Mouse (Mus musculus) cerebellum, postnatal 4 days (tissue): ENCODE measurements at regions not wholly inside any gene's neighbourhood (a gene's known extent, or its start where the extent isn't known, plus 50 kb on each side); places are given as distances from the start of the nearest gene placed in this dataset.
"Not testable (repeated sequence)": the region's sequence is repeated elsewhere in the genome, so short reads cannot be mapped to it uniquely, and the experiment has no call there.

Experiments used
- DNase-seq, 2 experiments: peaks; one replicate each; pipeline ENCODE4 v3.0.0; 2022; ENCODE audit warnings: low spot score in 2 of 2, mixed read lengths in 1 of 2

DNA sequence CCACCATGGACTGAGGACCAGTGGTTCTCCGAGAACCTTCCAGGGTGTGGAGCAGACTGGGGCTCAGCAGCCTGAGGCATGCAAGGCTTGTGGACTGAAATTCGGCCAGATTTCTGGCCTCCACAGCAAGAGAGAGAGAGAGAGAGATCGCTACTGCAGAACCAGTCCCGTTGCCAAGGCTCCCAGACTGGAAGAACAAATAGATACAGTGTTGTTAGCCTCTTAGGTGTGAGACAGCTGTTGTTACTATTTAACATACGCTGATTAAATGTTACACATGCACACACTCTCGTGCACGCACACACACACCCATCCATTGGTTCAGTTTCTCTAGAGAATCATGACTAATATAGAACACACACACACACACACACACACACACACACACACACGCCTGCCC, 133.4 kb upstream of the Ajap1 start:
- DNase-seq: no peak

DNA sequence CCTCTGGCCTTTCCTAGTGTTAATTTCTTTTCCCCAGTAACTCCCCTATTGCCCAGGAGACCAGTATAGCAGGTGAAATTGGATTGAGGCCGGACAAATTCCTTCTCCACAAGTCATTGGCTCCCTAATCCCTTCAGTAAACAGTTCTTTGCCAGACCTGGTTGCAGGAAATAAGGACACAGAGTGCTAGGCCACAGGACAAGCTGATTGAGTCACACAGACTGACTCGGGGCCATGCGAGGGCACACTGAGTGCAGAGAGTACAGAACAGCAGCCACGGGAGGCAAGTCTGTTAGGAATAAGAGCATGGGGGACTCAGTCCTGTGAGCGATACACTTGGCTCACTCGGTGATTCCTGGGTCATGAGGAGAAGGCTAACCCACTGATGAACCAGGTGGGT, 134.3 kb upstream of the Ajap1 start:
- DNase-seq: no peak

DNA sequence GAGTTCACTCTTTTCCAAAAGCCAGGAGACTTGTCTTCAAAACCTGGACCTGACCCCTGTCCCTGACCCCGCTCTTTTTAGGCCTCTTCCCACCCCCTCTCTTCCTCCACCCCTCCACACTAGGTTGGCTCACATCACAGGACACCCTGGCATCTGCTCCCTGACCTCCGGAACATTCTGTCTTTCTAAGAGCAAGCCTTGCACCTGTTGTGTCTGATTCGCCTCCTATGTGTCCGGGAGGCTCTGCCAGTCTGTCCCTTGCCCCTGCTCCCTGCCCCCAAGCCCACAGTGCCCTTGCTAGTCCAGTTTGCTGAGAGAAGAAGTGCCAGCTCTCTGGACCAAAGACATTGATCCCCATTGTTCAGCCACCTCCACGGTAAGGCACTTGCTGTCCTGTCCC, 138.3 kb upstream of the Ajap1 start:
- no peak for DNase-seq

DNA sequence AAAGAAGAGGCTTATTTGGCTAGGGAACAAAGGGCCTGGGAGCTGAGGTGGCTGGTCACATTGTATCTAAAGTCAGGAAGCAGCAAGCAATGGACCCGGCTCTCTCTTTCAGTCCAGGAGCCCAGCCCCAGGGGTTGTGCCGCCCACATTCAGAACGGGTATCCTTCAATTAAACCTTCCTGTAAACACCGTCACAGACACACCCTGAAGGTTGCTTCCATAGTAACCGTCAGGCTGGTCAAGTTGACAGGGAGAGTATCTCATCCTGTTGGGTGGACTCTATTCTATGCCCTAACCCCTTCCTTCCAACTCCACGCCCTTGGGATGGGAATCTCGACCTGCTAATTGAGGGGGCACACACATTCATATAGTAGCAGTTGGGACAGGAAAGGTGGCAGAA, 148.6 kb upstream of the Ajap1 start:
- no peak for DNase-seq

DNA sequence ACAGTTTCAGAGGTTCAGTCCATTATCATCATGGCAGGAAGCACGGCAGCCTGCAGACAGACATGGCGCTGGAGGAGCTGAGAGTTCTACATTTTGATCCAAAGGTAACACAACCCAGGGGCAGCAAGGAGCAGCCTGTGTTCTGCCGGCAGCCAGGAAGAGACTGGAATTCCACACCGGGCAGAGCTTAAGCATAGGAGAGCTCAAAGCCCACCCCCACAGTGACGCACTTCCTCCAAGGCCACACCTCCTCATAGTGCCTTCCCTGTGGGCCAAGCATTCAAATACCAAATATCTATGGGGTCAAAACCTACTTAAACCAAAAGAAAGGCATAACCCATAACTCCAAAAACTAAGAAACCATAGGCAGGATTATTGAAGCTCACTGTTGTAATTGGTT, 149.4 kb upstream of the Ajap1 start:
- no peak for DNase-seq

DNA sequence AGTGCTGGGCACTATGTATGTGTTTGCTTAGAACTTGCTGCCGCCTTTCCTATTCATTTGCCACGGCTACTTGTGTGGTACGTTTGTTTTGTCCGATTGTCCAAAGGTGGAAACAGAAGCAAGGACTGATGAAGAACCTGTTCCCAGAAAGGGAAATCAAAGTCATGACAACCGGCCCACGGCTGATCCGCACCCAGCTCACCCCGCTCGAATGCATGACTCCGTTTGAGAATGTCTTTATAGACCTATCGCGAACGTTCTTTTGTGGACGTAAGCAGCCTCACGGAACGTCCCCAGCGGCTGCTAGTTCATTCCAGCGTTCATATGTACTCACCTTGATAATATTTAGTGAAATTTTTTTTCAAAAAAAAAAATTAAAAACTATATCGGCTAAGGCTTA, 149.9 kb upstream of the Ajap1 start:
- DNase-seq: no peak

DNA sequence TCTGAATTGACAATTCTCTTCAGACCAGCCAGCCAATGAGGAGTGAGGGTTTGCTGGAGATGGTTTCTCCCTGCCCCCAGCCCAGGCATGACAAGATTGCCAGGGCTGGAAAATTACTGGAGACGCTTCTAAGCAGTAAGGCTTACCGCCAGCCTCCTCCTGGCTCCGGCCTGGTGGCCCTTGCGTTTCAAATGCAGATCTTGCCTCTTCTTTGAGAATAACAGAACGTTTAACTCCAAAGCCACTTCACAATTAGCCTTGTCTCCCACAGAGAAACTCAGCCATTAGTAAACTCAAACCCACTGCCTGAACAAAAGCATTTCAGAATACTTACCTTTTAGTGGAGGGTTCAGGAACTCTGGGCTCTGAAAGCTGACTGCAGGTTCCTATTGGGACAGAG, 150.6 kb upstream of the Ajap1 start:
- no peak for DNase-seq

DNA sequence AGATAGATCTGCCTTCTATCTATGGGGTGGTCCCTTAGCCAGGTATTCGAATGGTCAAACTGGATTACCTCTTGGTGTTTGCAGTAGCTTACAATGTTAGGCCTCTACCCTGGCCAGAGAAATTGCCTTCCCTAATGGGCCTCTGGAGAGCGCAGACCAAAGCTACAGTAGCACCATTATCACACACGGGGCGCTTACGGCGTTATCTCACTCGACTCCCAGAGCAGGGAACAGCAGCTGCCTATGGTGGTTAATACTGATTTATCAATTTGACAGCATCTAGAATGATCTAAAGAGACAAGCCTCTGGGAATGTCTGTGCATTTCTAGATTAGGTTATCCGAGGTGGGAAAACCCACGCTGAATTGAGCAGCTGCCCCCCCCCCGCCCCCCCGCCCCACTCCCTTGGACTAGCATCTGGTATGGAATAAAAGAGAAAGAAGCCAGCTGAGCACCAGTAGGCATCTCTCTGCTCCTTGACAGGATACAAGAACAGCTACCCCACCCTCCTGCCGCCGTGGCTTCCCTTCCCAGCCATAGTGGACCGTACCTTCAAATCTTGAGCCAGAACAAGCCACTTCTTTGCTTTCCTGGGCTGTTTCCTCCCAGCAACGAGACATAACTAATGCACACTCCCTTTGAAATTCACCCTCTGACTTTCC, 151.7 kb upstream of the Ajap1 start:
- no peak for DNase-seq

DNA sequence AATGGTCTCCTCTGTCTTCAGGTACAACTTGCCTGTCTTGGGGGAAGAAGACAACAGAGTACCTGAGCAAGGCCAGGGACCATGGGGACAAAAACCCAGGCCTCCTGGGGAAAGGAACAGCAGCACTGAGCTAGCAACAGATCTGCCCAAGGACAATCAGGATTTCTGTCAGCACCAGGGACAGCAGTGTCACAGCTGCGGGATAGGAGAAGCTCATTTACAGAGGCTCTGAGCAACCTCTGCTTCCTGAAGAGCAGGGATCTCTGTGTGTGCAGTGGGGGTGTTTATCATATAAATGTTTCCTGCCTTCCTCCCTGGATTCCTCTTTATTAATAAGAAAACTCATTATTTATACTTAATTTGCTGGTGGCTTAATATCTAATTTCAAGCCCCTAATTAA, 155.4 kb upstream of the Ajap1 start:
- no peak for DNase-seq

DNA sequence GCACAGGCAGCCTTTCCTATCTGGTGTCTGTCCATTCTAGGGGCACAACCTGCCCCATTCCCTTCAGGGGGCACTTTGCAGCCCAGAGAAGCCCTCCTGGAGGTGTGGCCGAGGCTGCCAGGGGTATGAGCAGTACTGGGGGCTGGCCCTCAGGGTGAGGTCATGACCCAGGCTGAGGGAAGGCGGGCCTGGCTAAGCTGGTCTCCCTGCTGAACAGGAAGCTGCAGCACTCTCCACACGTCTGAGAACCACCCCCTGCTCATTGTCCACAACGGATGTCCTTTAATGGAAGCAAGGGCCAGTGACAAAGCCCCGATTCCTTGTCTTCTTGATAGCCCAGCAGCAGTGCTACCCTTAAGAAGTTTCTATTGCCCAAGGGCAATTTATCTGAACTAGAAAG, 169.2 kb upstream of the Ajap1 start:
- no peak for DNase-seq

DNA sequence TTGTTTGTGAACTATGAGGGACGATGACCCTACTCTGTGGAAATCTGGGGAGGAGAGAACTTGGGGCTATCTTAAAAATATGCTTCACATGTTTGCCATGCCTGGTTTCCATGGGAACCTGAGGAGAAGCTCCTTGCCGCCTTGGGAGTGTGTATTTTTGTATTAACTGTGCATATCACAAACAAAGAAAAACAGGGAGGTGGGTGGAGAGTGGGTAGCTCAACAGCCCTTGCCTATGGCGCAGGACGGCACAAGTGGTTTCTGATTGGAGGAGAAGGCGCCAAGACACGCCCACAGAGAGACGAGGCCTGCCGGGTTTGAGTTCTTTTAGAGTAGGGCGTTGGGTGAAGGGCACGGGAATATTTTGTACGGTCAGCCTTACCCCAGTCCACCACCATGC, 170.2 kb upstream of the Ajap1 start:
- DNase-seq: no peak

DNA sequence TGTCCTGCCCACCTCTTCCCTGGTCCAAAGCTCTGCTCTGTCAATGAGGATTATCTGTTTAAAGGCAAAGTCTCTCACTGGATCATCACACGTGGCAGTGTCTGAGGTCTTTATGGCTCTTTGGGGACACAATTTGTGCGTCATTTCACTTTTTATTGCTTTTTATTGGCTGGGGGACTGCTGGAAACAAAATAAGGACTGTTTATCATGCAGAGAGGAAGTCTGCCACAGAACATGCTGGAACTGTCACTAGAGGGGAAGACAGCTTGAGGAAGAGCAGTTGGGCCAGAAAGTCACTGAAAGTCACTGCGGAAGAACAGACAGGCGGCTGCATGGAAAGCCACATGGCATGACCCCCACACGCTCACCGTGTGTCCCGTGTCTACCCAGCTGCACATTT, 180.1 kb upstream of the Ajap1 start:
- no peak for DNase-seq

DNA sequence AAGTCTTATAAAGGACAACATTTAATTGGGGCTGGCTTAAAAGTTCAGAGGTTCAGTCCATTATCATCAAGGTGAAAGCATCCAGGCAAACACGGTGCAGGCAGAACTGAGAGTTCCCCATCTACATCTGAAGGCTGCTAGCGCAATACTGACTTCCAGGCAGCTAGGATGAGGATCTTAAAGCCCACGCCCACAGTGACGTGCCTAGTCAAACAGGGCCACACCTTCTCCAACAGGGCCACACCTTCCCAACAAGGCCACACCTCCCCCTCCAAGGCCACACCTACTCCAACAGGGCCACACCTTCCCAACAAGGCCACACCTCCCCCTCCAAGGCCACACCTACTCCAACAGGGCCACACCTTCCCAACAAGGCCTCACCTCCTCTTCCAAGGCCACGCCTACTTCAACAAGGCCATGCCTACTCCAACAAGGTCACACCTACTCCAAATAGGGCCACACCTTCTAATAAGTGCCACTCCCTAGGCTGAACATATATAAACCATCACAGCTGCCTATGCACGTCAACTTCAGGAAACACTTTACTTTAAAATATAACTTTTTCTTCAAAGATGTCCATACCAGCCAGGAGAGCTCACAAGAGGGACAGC, 184.1 kb upstream of the Ajap1 start:
- not testable (repeated sequence) for DNase-seq

DNA sequence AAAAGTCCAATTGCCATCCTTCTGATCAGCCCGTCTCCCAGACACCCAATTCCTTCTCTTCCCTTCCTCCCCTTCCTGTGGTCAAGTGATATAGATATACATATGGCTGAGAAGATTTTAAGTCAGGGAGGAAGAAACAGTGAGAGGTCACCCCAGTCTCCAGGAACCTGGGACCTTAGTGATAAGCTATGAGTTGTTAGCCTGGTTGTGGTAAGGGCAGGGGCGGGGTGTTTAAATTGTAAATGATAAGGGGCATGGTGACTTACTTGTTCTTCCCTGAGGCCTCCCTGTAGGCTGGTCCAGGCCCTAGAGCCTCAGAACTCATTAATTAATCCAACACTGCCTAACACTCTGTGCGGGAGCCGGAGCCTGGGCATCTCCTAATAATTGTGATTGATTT, 186.5 kb upstream of the Ajap1 start:
- no peak for DNase-seq

DNA sequence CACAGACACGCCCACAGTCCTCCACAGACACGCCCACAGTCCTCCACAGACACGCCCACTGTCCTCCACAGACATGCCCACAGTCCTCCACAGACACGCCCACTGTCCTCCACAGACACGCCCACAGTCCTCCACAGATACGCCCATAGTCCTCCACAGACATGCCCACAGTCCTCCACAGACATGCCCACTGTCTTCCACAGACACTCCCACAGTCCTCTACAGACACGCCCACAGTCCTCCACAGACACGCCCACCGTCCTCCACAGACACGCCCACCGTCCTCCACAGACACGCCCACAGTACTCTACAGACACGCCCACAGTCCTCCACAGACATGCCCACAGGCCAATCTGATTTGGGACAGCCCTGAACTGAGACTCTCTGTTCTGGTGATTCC, 187.6 kb upstream of the Ajap1 start:
- DNase-seq: no peak

DNA sequence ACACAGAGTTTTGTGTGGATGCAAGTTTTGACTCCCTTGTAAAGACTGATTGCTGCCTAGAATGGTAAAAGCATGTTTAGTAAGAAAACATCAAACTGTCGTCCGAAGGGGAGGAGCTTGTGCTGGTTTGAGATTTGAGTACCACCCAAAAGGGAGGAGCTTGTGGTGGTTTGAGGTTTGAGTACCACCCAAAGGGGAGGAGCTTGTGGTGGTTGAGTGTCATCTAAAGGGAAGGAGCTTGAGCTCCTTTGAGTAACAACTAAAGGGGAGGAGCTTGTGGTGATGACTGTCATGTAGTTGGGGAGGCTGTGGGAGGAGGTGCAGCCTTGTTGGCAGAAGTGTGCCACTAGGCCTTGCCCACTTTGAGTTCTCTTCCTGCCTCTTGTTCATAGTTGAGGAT, 192.8 kb upstream of the Ajap1 start:
- DNase-seq: no peak

DNA sequence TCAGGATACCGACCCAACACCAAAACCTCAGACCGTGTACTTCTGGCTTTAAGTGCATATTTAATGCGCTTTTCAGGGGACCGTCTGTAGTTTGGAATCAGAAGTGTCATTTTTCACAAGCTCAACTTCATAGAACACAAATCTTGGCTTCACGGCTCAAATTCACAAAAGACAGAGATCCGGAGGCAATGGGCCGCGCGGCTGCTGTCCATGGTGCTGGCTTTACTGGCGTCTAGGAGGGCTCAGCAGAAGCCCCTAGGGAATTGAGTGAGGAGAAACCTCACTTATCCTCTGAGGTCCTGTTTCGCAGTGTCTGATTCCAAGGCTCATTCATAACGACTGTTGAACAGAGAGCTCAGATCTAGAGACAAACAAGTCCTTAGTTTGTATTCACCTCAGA, 196.5 kb upstream of the Ajap1 start:
- no peak for DNase-seq

DNA sequence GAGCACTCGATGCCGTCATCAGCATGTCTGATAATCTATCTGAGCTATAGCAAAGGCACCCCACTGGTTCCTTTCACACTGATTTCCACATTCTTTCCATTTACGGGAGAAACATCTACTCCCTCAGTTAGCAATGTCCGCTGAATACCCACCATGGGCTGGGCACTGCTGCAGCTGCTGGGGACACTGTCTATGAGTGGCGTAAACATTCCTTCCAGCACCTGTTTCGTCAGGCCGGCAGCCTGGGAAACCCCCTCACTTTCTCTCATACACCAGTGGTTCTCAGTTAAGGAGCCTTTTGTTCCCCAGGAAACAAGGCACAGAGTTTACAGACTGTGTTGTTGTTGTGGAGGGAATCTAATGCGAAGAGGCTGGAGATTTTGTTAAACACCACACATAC, 205.8 kb upstream of the Ajap1 start:
- no peak for DNase-seq

DNA sequence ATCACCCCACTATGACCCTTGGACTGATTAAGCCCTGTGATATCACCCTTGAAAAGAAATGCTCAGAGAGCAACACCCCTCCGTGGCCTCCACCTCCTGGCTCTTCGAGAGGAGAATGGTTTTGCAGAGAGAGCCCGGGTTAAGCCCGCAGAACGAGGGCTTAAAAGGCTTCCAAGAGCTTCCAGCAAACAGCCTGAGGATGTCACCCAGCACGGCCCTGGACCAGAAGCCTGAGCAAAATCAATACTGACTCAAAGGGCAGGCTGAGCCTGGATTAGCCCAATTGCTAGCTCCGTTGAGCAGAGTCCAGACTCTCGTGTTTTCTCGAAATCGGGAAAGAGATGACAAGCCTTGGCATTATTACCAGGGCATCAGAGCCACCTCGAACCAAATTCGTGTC, 211.3 kb upstream of the Ajap1 start:
- no peak for DNase-seq

DNA sequence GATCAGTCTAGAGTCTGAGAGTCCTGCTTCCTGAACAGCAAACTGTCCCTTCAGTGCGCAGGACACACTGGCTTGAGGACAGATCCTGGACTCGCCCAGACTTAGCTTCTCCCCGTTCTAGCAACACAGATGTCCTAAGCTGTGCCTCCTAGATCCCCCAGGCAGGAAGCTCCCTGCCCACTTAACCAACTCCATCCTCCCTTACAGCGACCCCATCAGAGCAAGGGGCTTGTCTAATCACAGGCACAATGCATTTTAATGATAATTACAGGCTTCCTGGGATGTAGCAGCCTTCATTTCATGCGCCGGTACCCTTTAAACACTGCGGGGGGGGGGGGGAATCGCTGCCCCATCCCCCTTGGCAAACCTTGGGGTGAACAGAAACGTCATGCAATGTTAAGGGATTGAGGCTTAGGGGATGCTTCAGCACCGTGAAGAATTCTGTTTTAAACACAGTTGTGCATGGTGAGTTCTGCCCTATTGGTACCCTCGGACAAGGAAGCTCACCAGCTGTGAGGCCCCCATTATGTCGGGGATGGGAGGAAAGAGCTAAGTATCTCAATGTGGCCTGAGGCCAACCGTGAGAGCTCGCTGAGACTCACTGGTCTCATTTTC, 213.9 kb upstream of the Ajap1 start:
- no peak for DNase-seq

DNA sequence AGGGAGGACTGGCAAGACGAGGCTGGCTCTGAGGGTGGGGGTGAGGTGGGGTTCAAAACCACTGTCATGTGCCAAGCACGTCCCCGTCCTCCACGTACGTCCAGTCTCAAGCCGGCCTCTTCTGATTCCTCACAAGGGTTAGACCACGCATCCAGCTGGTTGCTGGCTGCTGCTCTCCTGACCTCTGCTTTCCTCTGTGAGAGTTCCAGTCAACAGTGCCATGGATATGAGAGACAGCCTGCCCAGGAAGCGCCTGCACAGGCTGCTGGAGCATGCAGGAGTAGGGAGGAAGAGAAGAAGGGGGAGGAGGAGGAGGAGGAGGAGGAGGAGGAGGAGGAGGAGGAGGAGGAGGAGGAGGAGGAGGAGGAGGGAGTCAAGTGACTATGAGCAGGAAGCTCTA, 224.6 kb upstream of the Ajap1 start:
- DNase-seq: no peak

DNA sequence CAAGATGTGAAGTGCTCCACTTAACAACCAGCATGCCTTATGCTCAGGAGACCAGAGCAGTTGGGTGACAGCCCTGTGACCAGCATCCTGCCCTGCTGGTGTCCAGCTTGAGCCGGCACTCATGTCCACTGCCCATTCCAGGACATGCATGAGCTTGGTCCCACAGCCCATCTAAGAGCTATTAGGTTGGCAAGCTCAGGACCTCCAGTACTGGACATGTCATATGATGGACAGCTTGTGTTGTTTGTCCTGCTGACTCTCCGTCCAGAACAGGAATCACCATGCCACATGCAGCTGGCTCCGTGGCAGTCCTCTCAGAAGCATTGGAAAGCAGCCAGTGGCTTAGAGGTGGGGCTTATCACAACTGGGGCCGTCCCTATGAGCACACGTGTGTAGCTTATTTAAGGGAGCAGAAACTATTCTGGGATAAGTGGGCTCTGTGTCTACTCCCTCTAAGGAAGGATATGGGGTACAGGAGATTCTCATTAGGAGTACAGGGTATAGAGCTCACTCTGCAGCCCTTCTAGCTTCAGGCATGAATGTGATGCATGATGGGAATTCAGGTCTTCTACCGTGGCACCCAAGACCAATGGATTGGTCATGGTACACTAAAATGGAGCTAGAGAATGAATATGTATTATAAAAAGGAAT, 232.5 kb upstream of the Ajap1 start:
- DNase-seq: no peak

DNA sequence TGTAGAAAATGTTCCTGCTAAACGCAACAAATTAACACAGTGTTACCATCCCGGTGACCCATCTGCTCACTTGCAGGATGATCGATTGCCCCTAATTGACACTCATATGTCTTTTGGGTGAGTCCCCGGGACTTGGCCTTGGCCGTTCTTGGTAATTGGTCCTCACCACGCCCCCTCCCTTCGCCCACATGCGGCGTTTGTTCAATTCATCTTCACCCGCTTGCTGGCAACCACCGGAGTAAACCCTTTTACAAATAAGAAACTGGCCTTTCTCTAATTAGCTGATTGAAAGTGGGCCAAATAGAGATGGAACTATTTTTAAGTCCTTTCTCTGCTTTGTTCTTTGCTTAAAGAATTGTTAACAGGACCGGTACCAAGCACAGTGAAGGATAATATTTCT, 234.7 kb upstream of the Ajap1 start:
- DNase-seq: no peak
